Mouse (Mus musculus) thymus, adult 2 months (tissue): ENCODE data around the gene Glrx. TPM values are rescaled to one million over a fixed set of nuclear protein-coding genes. Genes with fewer than 3 reads are reported as not detected.
A peak's percentile ranks its signal among the peaks of the same experiment; 100 is the strongest.
"Not testable (repeated sequence)": the region's sequence is repeated elsewhere in the genome, so short reads cannot be mapped to it uniquely, and the experiment has no call there.

Experiments
- DNase-seq: peaks from one replicate; pipeline ENCODE4 v3.0.0; 2021
- H3K27ac ChIP-seq: fragments of 200-500 bp; 2 replicates; pipeline ENCODE4 v1.5.1; 2012; ENCODE audit warnings: low read length, control low read depth; ENCODE audit not compliant: control insufficient read depth, insufficient read depth
- H3K27me3 ChIP-seq: fragments of 200-500 bp; 2 replicates; pipeline ENCODE4 v1.6.1; 2012; ENCODE audit warnings: mild to moderate bottlenecking, low read length, moderate library complexity, mixed read lengths; ENCODE audit not compliant: control insufficient read depth, insufficient read depth
- H3K36me3 ChIP-seq: fragments of 200-500 bp; 2 replicates; pipeline ENCODE4 v1.6.1; 2012; ENCODE audit warnings: mild to moderate bottlenecking, low read length, moderate library complexity; ENCODE audit not compliant: control insufficient read depth, insufficient read depth
- H3K4me1 ChIP-seq: fragments of 200-500 bp; replicated peaks from 2 replicates; pipeline ENCODE4 v1.6.1; 2012; ENCODE audit warnings: low read length; ENCODE audit not compliant: control insufficient read depth, insufficient read depth
- H3K4me3 ChIP-seq: fragments of 200-500 bp; 2 replicates; pipeline ENCODE4 v1.5.1; 2012; ENCODE audit warnings: mild to moderate bottlenecking, low read length, control low read depth, moderate library complexity; ENCODE audit not compliant: control insufficient read depth, insufficient read depth
- CTCF ChIP-seq: fragments of 200-500 bp; IDR thresholded peaks from 2 replicates; pipeline ENCODE4 v1.5.1; 2012; ENCODE audit warnings: mild to moderate bottlenecking, control low read depth, low read length, moderate library complexity, borderline replicate concordance; ENCODE audit not compliant: control insufficient read depth, poor library complexity, insufficient read depth; ENCODE audit errors: extremely low read depth
- POLR2A ChIP-seq: fragments of 200-500 bp; IDR thresholded peaks from 2 replicates; pipeline ENCODE4 v1.6.1; 2012; ENCODE audit warnings: mild to moderate bottlenecking, low read length, control low read depth, moderate library complexity; ENCODE audit not compliant: control insufficient read depth, poor library complexity, insufficient read depth; ENCODE audit errors: extremely low read depth
- whole genome bisulfite sequencing: fragments of 180-500 bp; shearing (Covaris S2); methylation state at CpG from one replicate; pipeline ENCODE4 v1.1.7; 2018; 5-methylcytosine and 5-hydroxymethylcytosine counted together
- polyA plus RNA-seq: library from polyadenylated mRNA; depleted of rRNA; stranded (reverse); fragments of >200 nt; gene quantifications from 2 replicates; pipeline ENCODE4 v1.2.3, GENCODE M21; 2012

Gene Glrx
- polyA plus RNA-seq, 1 experiment = 31.9 TPM

DNA sequence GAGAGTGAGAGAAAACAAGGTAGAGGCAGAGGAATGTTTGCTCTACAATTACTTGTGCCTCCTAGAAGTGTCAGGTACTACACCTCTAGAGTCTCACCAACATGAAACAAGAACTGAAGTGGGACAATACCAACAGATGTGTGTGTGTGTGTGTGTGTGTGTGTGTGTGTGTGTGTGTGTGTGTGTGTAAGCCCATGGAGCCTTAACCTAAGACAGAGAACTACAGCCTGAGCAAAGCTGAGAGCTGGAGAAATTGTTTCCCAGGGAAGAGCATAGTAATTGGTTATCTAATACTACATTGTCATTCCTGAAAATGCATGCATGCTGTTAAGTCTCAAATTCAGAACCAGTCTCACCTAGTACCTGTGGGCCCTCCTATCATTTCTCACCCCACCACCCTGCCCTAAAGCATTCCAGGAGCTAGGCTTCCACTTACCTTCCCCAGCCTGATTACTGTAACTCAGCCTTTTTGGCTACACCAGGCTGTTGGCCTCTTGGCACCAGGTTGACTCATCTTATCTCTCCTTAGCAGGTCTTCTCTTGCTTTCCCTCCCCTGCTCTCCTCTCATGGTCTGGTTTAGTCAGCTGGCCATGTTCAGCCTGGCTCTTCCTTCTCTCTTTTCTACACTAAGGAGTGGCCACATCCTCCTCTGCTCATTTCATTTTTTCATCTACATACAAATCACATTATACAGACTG is 26.0 kb downstream of the Glrx start:
- Histone ChIP-seq H3K4me1 (no peaks in the 10 kb centered on the region), H3K27me3 (no peaks in the 10 kb centered on the region), H3K27ac (no peak overlapping the region), H3K4me3 (no peak overlapping the region), H3K36me3 (no peaks in the 10 kb centered on the region)
- no peak for DNase-seq
- TF ChIP-seq POLR2A = no peak
- no peak for TF ChIP-seq CTCF

DNA sequence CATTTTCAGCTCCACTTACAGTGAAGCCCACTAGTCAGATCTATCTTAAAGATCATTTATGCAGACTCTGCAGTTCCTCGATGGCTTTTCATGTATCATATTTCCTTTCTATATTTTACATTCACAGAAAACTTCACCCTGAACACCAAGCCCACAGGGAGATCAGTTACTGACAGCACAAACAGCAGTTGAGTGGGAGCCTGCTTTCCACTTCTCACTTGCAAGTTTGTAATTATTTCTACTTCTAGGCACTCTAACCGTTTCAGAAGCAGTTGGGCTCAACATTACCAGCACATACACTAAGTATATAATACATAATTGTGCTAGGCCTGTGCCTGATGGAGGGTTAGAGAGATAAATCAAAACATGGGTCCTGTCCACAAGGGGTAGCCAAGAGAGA is 28.2 kb downstream of the Glrx start:
- 94% methylated on average over 2 of the region's 2 CpGs for WGBS
- DNase-seq = no peak
- Histone ChIP-seq H3K4me3 (no peak overlapping the region), H3K36me3 (no peaks in the 10 kb centered on the region), H3K27me3 (no peaks in the 10 kb centered on the region), H3K4me1 (no peaks in the 10 kb centered on the region), H3K27ac (no peak overlapping the region)
- TF ChIP-seq CTCF (no peak), POLR2A (no peak)

DNA sequence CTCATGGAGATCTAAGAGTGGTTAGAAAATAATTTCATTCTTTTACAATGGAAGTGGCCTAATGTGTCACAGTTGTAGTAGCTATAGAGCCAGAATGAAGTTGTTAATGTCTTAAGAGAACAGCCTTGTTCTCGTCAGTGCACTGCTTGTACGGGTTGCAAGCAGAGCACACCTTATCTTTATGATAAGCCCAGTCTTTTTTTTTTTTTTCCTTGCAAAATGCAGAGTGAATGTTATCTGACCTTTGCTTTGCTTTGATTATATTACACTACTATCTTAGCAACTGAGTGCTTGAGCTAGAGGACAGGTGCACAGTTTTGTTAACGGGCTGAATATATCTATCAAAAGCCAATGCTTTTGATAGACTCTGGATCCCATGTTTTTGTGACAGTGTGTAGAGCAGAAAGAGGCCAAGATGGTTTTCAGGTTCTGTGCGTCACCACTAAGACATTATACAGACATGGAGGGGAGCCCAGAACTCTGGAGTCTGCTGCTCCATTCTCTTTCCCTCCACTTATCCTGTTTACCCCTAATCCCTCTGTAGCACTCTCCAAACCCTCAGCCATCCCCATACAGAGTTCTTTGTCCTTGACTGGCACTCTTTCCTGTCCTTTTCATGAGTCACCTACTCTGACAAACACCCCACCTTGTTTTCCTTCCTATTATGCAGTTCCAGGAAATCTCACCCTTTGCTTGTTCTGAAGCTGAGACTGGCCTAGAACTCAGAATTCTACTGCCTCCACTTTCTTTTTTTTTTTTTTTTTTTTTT is 35.1 kb downstream of the Glrx start:
- Histone ChIP-seq H3K4me1 (no peaks in the 10 kb centered on the region), H3K36me3 (no peaks in the 10 kb centered on the region), H3K27me3 (no peaks in the 10 kb centered on the region), H3K27ac (no peak overlapping the region), H3K4me3 (no peak overlapping the region)
- 99% methylated on average over 4 of the region's 4 CpGs for WGBS
- no peak for DNase-seq
- no peak for TF ChIP-seq POLR2A
- no peak for TF ChIP-seq CTCF

DNA sequence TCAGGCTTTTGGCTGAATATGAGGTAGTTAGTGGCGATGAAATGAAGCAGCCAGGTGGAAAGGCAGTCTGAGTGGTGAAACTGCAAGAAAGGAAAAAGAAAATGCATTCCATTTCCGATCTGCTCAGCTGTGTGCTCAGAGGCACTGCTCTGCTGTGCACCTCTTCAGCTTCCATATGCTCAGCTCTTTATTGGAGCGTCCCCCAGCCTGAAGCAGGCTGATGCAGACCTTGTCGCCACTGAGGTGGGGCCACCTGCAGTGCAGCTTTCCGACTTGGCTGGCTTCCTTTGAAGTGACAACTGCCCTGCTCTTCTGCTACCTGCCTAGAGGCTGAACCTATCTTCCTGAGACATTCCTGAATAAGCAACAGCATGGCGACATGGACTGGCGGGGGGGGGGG is 36.5 kb downstream of the Glrx start:
- not testable (repeated sequence) for H3K4me3 ChIP-seq, DNase-seq, H3K27me3 ChIP-seq, H3K4me1 ChIP-seq, H3K36me3 ChIP-seq, H3K27ac ChIP-seq
- WGBS = 87% methylated on average over 7 of the region's 7 CpGs

DNA sequence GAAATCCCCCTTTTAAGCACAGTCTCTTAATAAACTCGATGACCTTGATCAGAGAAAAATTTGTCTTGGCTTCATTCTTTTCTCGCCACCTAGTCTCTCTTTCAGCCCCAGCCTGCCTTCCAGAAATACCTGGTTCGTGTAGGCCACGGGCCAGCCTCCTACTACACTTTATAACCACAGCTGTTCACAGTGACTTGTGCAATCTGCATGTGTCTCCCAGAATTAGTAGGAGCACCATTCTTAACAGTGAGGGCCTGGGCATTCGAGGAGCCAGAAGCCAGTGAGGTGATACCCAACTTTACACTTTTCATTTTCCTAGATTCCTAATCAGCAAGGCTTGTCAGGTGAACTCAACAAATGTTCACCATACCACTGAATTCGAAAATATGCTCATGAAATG is 36.9 kb downstream of the Glrx start:
- no peaks in the 10 kb centered on the region for H3K27me3 ChIP-seq
- TF ChIP-seq CTCF (no peak), POLR2A (no peak)
- 87% methylated on average over 6 of the region's 6 CpGs for WGBS
- DNase-seq = no peak
- H3K27ac ChIP-seq = no peak overlapping the region
- no peaks in the 10 kb centered on the region for H3K36me3 ChIP-seq
- no peaks in the 10 kb centered on the region for H3K4me1 ChIP-seq
- no peak overlapping the region for H3K4me3 ChIP-seq

DNA sequence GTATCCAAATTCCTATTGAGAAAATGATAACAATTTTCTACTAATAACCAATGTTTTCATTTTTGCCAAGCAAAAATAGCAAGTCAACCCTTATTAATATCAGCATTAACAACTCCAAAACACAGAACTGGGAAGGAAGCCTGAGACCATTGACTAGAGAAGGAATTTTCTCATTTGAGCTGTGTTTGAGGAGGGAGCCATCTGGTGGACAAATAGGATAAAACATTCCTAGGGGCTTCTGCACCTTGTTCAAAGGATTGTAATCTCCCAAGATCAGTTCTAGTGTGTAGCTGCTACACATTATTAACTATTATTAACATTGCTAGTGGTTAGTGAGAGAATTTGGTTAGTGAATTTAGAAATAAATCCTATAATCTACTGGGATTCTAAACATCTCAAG is 38.2 kb downstream of the Glrx start:
- Histone ChIP-seq H3K4me1 (no peaks in the 10 kb centered on the region), H3K27me3 (no peaks in the 10 kb centered on the region), H3K27ac (no peak overlapping the region), H3K36me3 (no peaks in the 10 kb centered on the region), H3K4me3 (no peak overlapping the region)
- DNase-seq = peak; percentile 32
- no peak for TF ChIP-seq CTCF
- TF ChIP-seq POLR2A = no peak

DNA sequence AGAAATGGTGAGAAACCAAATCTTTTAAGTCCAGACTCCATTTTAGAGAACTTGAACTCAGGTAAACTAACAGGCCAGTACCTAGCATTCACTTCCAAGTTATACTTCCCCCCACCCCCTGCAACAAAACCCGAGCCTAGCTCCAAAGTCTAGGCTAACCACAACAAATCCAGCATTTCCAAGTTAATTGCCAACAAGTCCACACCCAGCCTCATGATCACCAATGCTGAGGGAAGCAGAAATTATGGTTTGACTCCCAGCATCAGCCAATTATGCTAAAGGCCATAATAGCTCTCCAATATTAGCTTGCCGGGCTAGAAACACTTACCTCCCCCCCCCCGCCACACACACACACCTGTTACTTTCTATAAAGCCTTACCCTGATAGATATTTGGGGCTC is 40.1 kb downstream of the Glrx start:
- TF ChIP-seq CTCF (no peak), POLR2A (no peak)
- H3K4me3 ChIP-seq = no peak overlapping the region
- no peak for DNase-seq
- H3K36me3 ChIP-seq = no peaks in the 10 kb centered on the region
- no peaks in the 10 kb centered on the region for H3K4me1 ChIP-seq
- no peaks in the 10 kb centered on the region for H3K27me3 ChIP-seq
- 85% methylated on average over 3 of the region's 3 CpGs for WGBS
- H3K27ac ChIP-seq = no peak overlapping the region

DNA sequence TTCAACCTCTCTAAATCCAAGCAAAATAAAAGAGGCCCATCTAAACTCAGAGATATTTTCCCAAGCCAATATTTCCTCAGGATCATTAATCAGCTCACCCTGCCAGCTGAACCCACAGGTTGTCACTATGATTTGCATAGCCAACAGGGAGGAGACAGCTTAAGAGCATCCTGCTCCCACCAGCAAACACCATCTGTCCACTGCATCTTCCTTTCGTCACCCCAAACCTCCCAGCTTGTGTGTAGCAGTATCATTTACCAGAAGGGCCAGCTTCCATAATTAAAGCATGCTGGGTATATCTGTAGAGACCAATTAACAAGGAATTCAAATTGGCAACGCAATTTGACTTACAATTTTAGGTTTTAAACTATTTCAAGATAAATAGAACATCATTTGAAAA is 40.8 kb downstream of the Glrx start:
- Histone ChIP-seq H3K4me3 (no peak overlapping the region), H3K27ac (no peak overlapping the region), H3K27me3 (no peaks in the 10 kb centered on the region), H3K36me3 (no peaks in the 10 kb centered on the region), H3K4me1 (no peaks in the 10 kb centered on the region)
- TF ChIP-seq POLR2A = no peak
- no peak for TF ChIP-seq CTCF
- WGBS = 88% methylated on average over 2 of the region's 2 CpGs
- no peak for DNase-seq
